ENCODE assay signal across 7 mouse cellular contexts in genomic region chr16:20517701-20518374, GRCm38 (mm10). TPM values are rescaled to one million over a fixed set of nuclear protein-coding genes. Genes with fewer than 3 reads are reported as not detected.
A peak's percentile ranks its signal among the peaks of the same experiment; 100 is the strongest.
DNase-seq lines count a peak whose midpoint lies in the region; ATAC-seq and TF ChIP-seq lines count a peak whose summit lies in the region.

No protein-coding gene starts in this region.

- peak overlapping the region; percentile 76 for H3K4me3 ChIP-seq in C2C12 (ENCODE audit: insufficient read depth, poor library complexity, severe bottlenecking)
- H3K4me3 ChIP-seq in embryonic facial prominence, embryonic 11.5 days (ENCODE audit: low read depth, low read length): peak overlapping the region; percentile 86
- peak overlapping the region; percentile 96 for H3K4me3 ChIP-seq in limb, embryonic 12.5 days (replicated peaks)
- H3K4me3 ChIP-seq in midbrain, embryonic 14.5 days (replicated peaks; ENCODE audit: low read depth, low read length): peak overlapping the region; percentile 98

- H3K9me3 ChIP-seq in embryonic facial prominence, embryonic 11.5 days (replicated peaks; ENCODE audit: control insufficient read depth, low read length): no peaks in the 10 kb centered on the region
- no peaks in the 10 kb centered on the region for H3K9me3 ChIP-seq in limb, embryonic 12.5 days
- H3K9me3 ChIP-seq in midbrain, embryonic 14.5 days (ENCODE audit: control insufficient read depth, low read length): no peaks in the 10 kb centered on the region

- peak overlapping the region; percentile 95 for H3K9ac ChIP-seq in embryonic facial prominence, embryonic 11.5 days (replicated peaks; ENCODE audit: low read length)
- H3K9ac ChIP-seq in limb, embryonic 12.5 days (replicated peaks): peak overlapping the region; percentile 97
- peak overlapping the region; percentile 96 for H3K9ac ChIP-seq in midbrain, embryonic 14.5 days (replicated peaks; ENCODE audit: low read length)

- ATAC-seq in embryonic facial prominence, embryonic 11.5 days (replicated peaks; ENCODE audit: insufficient number of reproducible peaks, low FRiP score, low TSS enrichment, low read depth): peak; percentile 67
- peak; percentile 6; a peak in 1 of 4 replicates for ATAC-seq in hematopoietic stem cell, adult 5-6 weeks (replicated peaks in 1 of 2; ENCODE audit: insufficient read depth in 1 of 2, low FRiP score in 2 of 2, low TSS enrichment in 1 of 2, low read depth in 1 of 2, poor library complexity in 2 of 2, severe bottlenecking in 2 of 2)
- peak; percentile 34 for ATAC-seq in limb, embryonic 12.5 days (ENCODE audit: insufficient number of reproducible peaks, insufficient read depth, low FRiP score, low TSS enrichment, low read depth)
- peak; percentile 68 for ATAC-seq in midbrain, embryonic 14.5 days (ENCODE audit: low FRiP score, low TSS enrichment)
- no peak for ATAC-seq in monocyte, adult 5-6 weeks (replicated peaks; ENCODE audit: insufficient number of reproducible peaks, low FRiP score, low TSS enrichment, poor library complexity, severe bottlenecking)

- H3K27ac ChIP-seq in embryonic facial prominence, embryonic 11.5 days (replicated peaks; ENCODE audit: low read depth, low read length): peak overlapping the region; percentile 83
- peak overlapping the region; percentile 95 for H3K27ac ChIP-seq in limb, embryonic 12.5 days
- H3K27ac ChIP-seq in midbrain, embryonic 14.5 days (replicated peaks; ENCODE audit: low read depth, low read length): peak overlapping the region; percentile 94

- H3K36me3 ChIP-seq in C2C12 (ENCODE audit: control insufficient read depth, insufficient read depth): peaks cover 4% of the 10 kb centered on the region
- peaks cover 6% of the 10 kb centered on the region for H3K36me3 ChIP-seq in embryonic facial prominence, embryonic 11.5 days (replicated peaks; ENCODE audit: control insufficient read depth, insufficient read depth, low read depth, low read length)
- H3K36me3 ChIP-seq in limb, embryonic 12.5 days: peaks cover 34% of the 10 kb centered on the region
- H3K36me3 ChIP-seq in midbrain, embryonic 14.5 days (ENCODE audit: control insufficient read depth, insufficient read depth, low read length): peaks cover 12% of the 10 kb centered on the region

- H3K79me2 ChIP-seq in C2C12 (ENCODE audit: control insufficient read depth, insufficient read depth): peaks cover 49% of the 10 kb centered on the region

- no peaks in the 10 kb centered on the region for H3K27me3 ChIP-seq in C2C12 (ENCODE audit: control insufficient read depth, insufficient read depth, insufficient read length)
- no peaks in the 10 kb centered on the region for H3K27me3 ChIP-seq in embryonic facial prominence, embryonic 11.5 days (ENCODE audit: control insufficient read depth, insufficient read depth, low read length)
- no peaks in the 10 kb centered on the region for H3K27me3 ChIP-seq in limb, embryonic 12.5 days
- H3K27me3 ChIP-seq in midbrain, embryonic 14.5 days (ENCODE audit: control insufficient read depth, insufficient read depth, low read length): no peaks in the 10 kb centered on the region

- DNase-seq in 3134 (ENCODE audit: extremely low read depth, insufficient read length, low spot score): peak; percentile 42
- DNase-seq in embryonic facial prominence, embryonic 11.5 days (ENCODE audit: low spot score): peak; percentile 73
- peak; percentile 75 for DNase-seq in midbrain, embryonic 14.5 days

- H3K79me3 ChIP-seq in C2C12 (ENCODE audit: low read depth): peaks cover 23% of the 10 kb centered on the region

- under 1% methylated on average over 6 of the region's 6 CpGs for WGBS in embryonic facial prominence, embryonic 11.5 days
- 3% methylated on average over 6 of the region's 6 CpGs for WGBS in limb, embryonic 12.5 days
- WGBS in midbrain, embryonic 14.5 days: 4% methylated on average over 6 of the region's 6 CpGs

- H3ac ChIP-seq in C2C12 (ENCODE audit: control insufficient read depth, insufficient read length, low read depth): peak overlapping the region; percentile 69

- H3K4me2 ChIP-seq in embryonic facial prominence, embryonic 11.5 days (ENCODE audit: low read depth, low read length): peak overlapping the region; percentile 87
- H3K4me2 ChIP-seq in limb, embryonic 12.5 days: peak overlapping the region; percentile 94
- H3K4me2 ChIP-seq in midbrain, embryonic 14.5 days (ENCODE audit: low read length): peak overlapping the region; percentile 90

- TF ChIP-seq CTCF in C2C12 (IDR thresholded peaks at IDR 0.05; ENCODE audit: control insufficient read depth, insufficient read depth, insufficient read length): no peak

- no peaks in the 10 kb centered on the region for H3K4me1 ChIP-seq in embryonic facial prominence, embryonic 11.5 days (ENCODE audit: control insufficient read depth, insufficient read depth, low read length)
- H3K4me1 ChIP-seq in limb, embryonic 12.5 days (replicated peaks): peaks cover 14% of the 10 kb centered on the region
- H3K4me1 ChIP-seq in midbrain, embryonic 14.5 days (ENCODE audit: control insufficient read depth, insufficient read depth, low read length): peaks cover 16% of the 10 kb centered on the region

TF ChIP-seq in C2C12, 6 proteins besides CTCF, POLR2A, EP300 and RAD21:
- TF ChIP-seq MYOG (IDR thresholded peaks at IDR 0.05; ENCODE audit: control insufficient read depth, extremely low read depth, insufficient read length) (no peak), MAX (IDR thresholded peaks at IDR 0.05) (no peak), USF1 (IDR thresholded peaks at IDR 0.05; ENCODE audit: low read depth) (no peak), FOSL1 (IDR thresholded peaks at IDR 0.05; ENCODE audit: insufficient read depth, low read length, poor library complexity, severe bottlenecking) (no peak), CEBPB (IDR thresholded peaks at IDR 0.05; ENCODE audit: low read depth) (no peak)
TF ChIP-seq in C2C12: peak in this region for 0.

RNA-seq across cellular contexts. Expression of gene Dvl3, which starts 1.1 kb away (rescaled TPM):
- 15.8 TPM for polyA plus RNA-seq in C2C12 (2012; fragmentation: generic; extraction: Trizol)
- polyA plus RNA-seq in embryonic facial prominence, embryonic 11.5 days (2014; fragmentation: Nextera tagmentation; extraction: Ambion mirVana): 37.1 and 38.5 TPM in 2 replicates
- 3.2 and 4.4 TPM in 2 replicates for total RNA-seq in hematopoietic stem cell, adult 5-6 weeks (2017)
- polyA plus RNA-seq in limb, embryonic 12.5 days (2016; fragmentation: Nextera tagmentation; extraction: Ambion mirVana): 27.8 and 35.3 TPM in 2 replicates
- polyA plus RNA-seq in midbrain, embryonic 14.5 days (2014; fragmentation: Nextera tagmentation; extraction: Ambion mirVana): 35.8 and 40.2 TPM in 2 replicates
- 2.7 to 8.4 TPM (median 5.5 TPM) in 3 replicates for total RNA-seq in monocyte, adult 5-6 weeks (2017)

RNA-seq across cellular contexts. Expression of gene Ap2m1, which starts 17.4 kb away (rescaled TPM):
- polyA plus RNA-seq in C2C12 (2012; fragmentation: generic; extraction: Trizol): 556 TPM
- polyA plus RNA-seq in embryonic facial prominence, embryonic 11.5 days (2014; fragmentation: Nextera tagmentation; extraction: Ambion mirVana): 726 and 756 TPM in 2 replicates
- total RNA-seq in hematopoietic stem cell, adult 5-6 weeks (2017): 155 and 177 TPM in 2 replicates
- polyA plus RNA-seq in limb, embryonic 12.5 days (2016; fragmentation: Nextera tagmentation; extraction: Ambion mirVana): 616 and 634 TPM in 2 replicates
- 1,285 and 1,320 TPM in 2 replicates for polyA plus RNA-seq in midbrain, embryonic 14.5 days (2014; fragmentation: Nextera tagmentation; extraction: Ambion mirVana)
- 128 to 192 TPM (median 148 TPM) in 3 replicates for total RNA-seq in monocyte, adult 5-6 weeks (2017)

RNA-seq across cellular contexts. Expression of gene Eif2b5, which starts 19.2 kb away (rescaled TPM):
- polyA plus RNA-seq in C2C12 (2012; fragmentation: generic; extraction: Trizol): 108 TPM
- 144 and 156 TPM in 2 replicates for polyA plus RNA-seq in embryonic facial prominence, embryonic 11.5 days (2014; fragmentation: Nextera tagmentation; extraction: Ambion mirVana)
- 67.2 and 69.9 TPM in 2 replicates for total RNA-seq in hematopoietic stem cell, adult 5-6 weeks (2017)
- 140 and 144 TPM in 2 replicates for polyA plus RNA-seq in limb, embryonic 12.5 days (2016; fragmentation: Nextera tagmentation; extraction: Ambion mirVana)
- polyA plus RNA-seq in midbrain, embryonic 14.5 days (2014; fragmentation: Nextera tagmentation; extraction: Ambion mirVana): 65.8 and 97.4 TPM in 2 replicates
- 41.2 to 57.3 TPM (median 43.4 TPM) in 3 replicates for total RNA-seq in monocyte, adult 5-6 weeks (2017)

RNA-seq across cellular contexts. Expression of gene Abcf3, which starts 30.5 kb away (rescaled TPM):
- polyA plus RNA-seq in C2C12 (2012; fragmentation: generic; extraction: Trizol): 37.1 TPM
- polyA plus RNA-seq in embryonic facial prominence, embryonic 11.5 days (2014; fragmentation: Nextera tagmentation; extraction: Ambion mirVana): 56.3 and 58.1 TPM in 2 replicates
- total RNA-seq in hematopoietic stem cell, adult 5-6 weeks (2017): 33.3 and 49.2 TPM in 2 replicates
- polyA plus RNA-seq in limb, embryonic 12.5 days (2016; fragmentation: Nextera tagmentation; extraction: Ambion mirVana): 68.9 and 69.8 TPM in 2 replicates
- polyA plus RNA-seq in midbrain, embryonic 14.5 days (2014; fragmentation: Nextera tagmentation; extraction: Ambion mirVana): 69.6 and 79.9 TPM in 2 replicates
- 56.4 to 86.6 TPM (median 76.3 TPM) in 3 replicates for total RNA-seq in monocyte, adult 5-6 weeks (2017)
